Mouse (Mus musculus) leukemia stem cell, adult 10-12 weeks (primary cell): ENCODE measurements around the gene Atp13a4. TPM values are rescaled to one million over a fixed set of nuclear protein-coding genes. Genes with fewer than 3 reads are reported as not detected.

Experiments
- polyA plus RNA-seq: library from polyadenylated mRNA; stranded (reverse); fragments of >175 nt; gene quantifications from 2 replicates; pipeline ENCODE4 v1.2.3, GENCODE M21; 2012; ENCODE audit warnings: low replicate concordance

The Atp13a4 gene
- polyA plus RNA-seq, result not detected in 2 replicates

GRCm38 (mm10) chr16:29544829-29545228, at the start of gene Atp13a4:
Gene Atp13a4 (minus strand): TSS chr16:29544864.

GRCm38 (mm10) chr16:29579167-29579786, 34.6 kb upstream of the Atp13a4 start, which contains the start of gene Opa1:
Gene Opa1 (plus strand): TSS chr16:29579334.

GRCm38 (mm10) chr16:29378458-29378857, 166.2 kb downstream of the Atp13a4 start, which contains the start of gene Atp13a5:
Gene Atp13a5 (minus strand): TSS chr16:29378732.

Other genes with a start within 250 kb of the Atp13a4 start
- gene Atp13a5, start 166.1 kb downstream of the Atp13a4 start, polyA plus RNA-seq, result not detected in 2 replicates
- 9.2 and 29.9 TPM in 2 replicates for gene Opa1, start 34.5 kb upstream of the Atp13a4 start, polyA plus RNA-seq